Mouse (Mus musculus) bone marrow, adult 2 months (tissue): ENCODE data around the gene Dcbld2.

Source experiments
- CTCF ChIP-seq: fragments of 200-500 bp; IDR thresholded peaks from 2 replicates; pipeline ENCODE4 v1.5.1; 2011; ENCODE audit warnings: low read length, control low read depth; ENCODE audit not compliant: control insufficient read depth, insufficient read depth
- POLR2A ChIP-seq: fragments of 200-500 bp; IDR thresholded peaks from 2 replicates; pipeline ENCODE4 v1.6.1; 2011; ENCODE audit warnings: low read depth, mild to moderate bottlenecking, control low read depth, low read length, borderline replicate concordance; ENCODE audit not compliant: control insufficient read depth

DNA sequence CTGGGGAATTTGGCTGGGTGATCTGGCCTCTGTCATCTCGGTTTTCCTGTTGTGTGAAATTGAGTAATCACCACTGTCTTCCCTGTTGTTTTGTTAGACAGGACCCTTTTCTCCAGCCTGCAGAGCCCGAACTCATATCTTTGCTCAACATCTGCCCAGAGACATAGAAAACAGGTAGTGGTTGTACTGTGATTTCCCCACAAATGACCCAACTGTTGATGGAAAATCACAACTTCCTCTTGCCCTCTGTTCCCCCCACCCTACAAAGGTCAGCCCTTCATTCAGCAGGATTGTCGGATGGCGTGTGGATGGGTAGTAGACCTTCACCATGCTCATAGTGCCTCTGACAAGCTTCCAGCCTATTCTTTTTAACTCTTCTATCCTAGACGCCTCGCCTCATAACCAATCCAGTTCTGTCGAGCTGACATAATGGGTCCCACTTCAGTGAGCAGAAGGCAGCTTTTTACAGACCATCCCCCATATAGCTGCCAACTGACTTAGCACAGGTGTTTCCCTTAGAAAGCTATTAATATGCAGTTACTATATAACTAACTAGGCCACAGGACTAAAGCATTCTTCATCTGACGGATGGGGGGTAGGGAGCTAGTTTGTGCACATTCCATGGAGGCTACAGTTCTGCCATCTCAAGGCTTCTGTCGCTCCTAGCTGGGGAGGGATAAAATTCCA, 73.1 kb downstream of the Dcbld2 start:
- no peak for TF ChIP-seq POLR2A
- no peak for TF ChIP-seq CTCF
